Comparison of ENCODE assay signal across 9 mouse cellular contexts in the genomic region with DNA sequence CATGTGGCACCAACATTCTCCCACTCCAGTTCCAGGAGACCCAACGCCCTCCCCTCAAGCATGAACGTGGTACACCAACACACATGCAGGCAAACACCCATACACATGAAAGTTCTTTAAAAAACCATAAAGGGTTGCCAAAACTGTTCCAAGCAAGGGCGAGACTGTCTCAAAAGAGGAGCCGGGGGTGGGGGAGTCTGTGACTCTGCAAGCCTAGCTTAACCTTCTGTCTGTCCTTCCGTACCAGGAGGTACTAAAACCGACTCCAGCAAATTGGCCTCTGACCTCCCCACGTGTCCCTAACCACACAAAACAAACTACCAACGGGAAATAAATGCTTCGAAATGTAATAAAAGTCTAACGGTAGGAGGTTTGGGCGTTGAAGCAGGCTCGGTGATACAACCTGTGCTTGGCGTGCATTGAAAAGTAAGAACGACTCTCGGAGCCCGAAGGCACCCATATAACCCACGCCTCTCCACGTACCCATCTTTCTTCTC. TPM values are rescaled to one million over a fixed set of nuclear protein-coding genes. Genes with fewer than 3 reads are reported as not detected.
A peak's percentile ranks its signal among the peaks of the same experiment; 100 is the strongest.
DNase-seq lines count a peak whose midpoint lies in the region; ATAC-seq and TF ChIP-seq lines count a peak whose summit lies in the region.
"Had no signal": no experiment of that assay in that cellular context is flagged by ENCODE, and none has a peak within 500 bp of the region (broad histone marks: within the 10 kb centered on the region; RNA-seq: fewer than 3 reads in every experiment).

No protein-coding gene starts in this region.

- no peak for TF ChIP-seq EP300 in lung, postnatal 0 days (IDR thresholded peaks at IDR 0.05)

- H3K9me3 ChIP-seq in lung, postnatal 0 days (ENCODE audit: low read length): no peaks in the 10 kb centered on the region
- H3K9me3 ChIP-seq in hindbrain, embryonic 10.5 days: no peaks in the 10 kb centered on the region
- no peaks in the 10 kb centered on the region for H3K9me3 ChIP-seq in midbrain, embryonic 13.5 days

- no peak for TF ChIP-seq CTCF in lung, postnatal 0 days (IDR thresholded peaks at IDR 0.05)

- H3K4me1 ChIP-seq in lung, postnatal 0 days (ENCODE audit: insufficient read depth, low read depth, low read length): peaks cover 6% of the 10 kb centered on the region; the same call in 1 of the 2 replicates
- peaks cover 13% of the 10 kb centered on the region for H3K4me1 ChIP-seq in hindbrain, embryonic 10.5 days (replicated peaks)
- peaks cover 22% of the 10 kb centered on the region for H3K4me1 ChIP-seq in midbrain, embryonic 13.5 days (replicated peaks)

- DNase-seq in adrenal gland, adult (ENCODE audit: inconsistent age in 2 of 2, low spot score in 1 of 2): peak; percentile 29 to 76
- no peak for DNase-seq in adrenal gland, adult 8-10 months
- DNase-seq in lung, postnatal 0 days (ENCODE audit: low spot score): no peak
- DNase-seq in lung, postnatal 36 days: no peak
- peak; percentile 29 for DNase-seq in hindbrain, embryonic 10.5 days (ENCODE audit: low spot score)
- no peak for DNase-seq in frontal cortex, postnatal 25 days (ENCODE audit: low spot score in 2 of 2)
- DNase-seq in layer of hippocampus, adult 8-10 months (ENCODE audit: low spot score in 2 of 2): no peak

- H3K4me2 ChIP-seq in lung, postnatal 0 days (replicated peaks; ENCODE audit: low read depth, low read length): peak overlapping the region; percentile 63
- H3K4me2 ChIP-seq in midbrain, embryonic 13.5 days (replicated peaks): peak overlapping the region; percentile 88

- 0 out of 2 replicates have a peak, but pooled peaks cover under 1% of the 10 kb centered on the region for H3K36me3 ChIP-seq in lung, postnatal 0 days (ENCODE audit: insufficient read depth, low read length)
- peaks cover 55% of the 10 kb centered on the region for H3K36me3 ChIP-seq in hindbrain, embryonic 10.5 days
- peaks cover 33% of the 10 kb centered on the region for H3K36me3 ChIP-seq in midbrain, embryonic 13.5 days

- peak overlapping the region; percentile 80 for H3K4me3 ChIP-seq in lung, postnatal 0 days (ENCODE audit: low read depth, low read length)
- peak overlapping the region; percentile 84 for H3K4me3 ChIP-seq in hindbrain, embryonic 10.5 days
- H3K4me3 ChIP-seq in midbrain, embryonic 13.5 days (replicated peaks): peak overlapping the region; percentile 86

- no peak for ATAC-seq in lung, postnatal 0 days
- ATAC-seq in midbrain, embryonic 13.5 days: no peak

- H3K27ac ChIP-seq in lung, postnatal 0 days (ENCODE audit: low read length): peak overlapping the region; percentile 62
- H3K27ac ChIP-seq in hindbrain, embryonic 10.5 days: peak overlapping the region; percentile 100
- peak overlapping the region; percentile 99; the same call in 1 of the 2 replicates for H3K27ac ChIP-seq in midbrain, embryonic 13.5 days

- peak overlapping the region; percentile 89 for H3K9ac ChIP-seq in lung, postnatal 0 days (replicated peaks; ENCODE audit: low read depth)
- peak overlapping the region; percentile 92 for H3K9ac ChIP-seq in midbrain, embryonic 13.5 days (replicated peaks)

- no peaks in the 10 kb centered on the region for H3K27me3 ChIP-seq in lung, postnatal 0 days (replicated peaks; ENCODE audit: insufficient read depth, low read length)
- no peaks in the 10 kb centered on the region for H3K27me3 ChIP-seq in hindbrain, embryonic 10.5 days (ENCODE audit: insufficient read depth, poor library complexity, severe bottlenecking)
- H3K27me3 ChIP-seq in midbrain, embryonic 13.5 days: no peaks in the 10 kb centered on the region

- 1% methylated on average over 18 of the region's 18 CpGs for WGBS in lung, postnatal 0 days
- WGBS in hindbrain, embryonic 10.5 days: under 1% methylated on average over 18 of the region's 18 CpGs
- WGBS in midbrain, embryonic 13.5 days: under 1% methylated on average over 18 of the region's 18 CpGs

RNA-seq across cellular contexts. Expression of a gene that starts 1.0 kb away (rescaled TPM):
- 100 to 1,000 TPM in 2 of 4 experiments, 10 to 100 TPM in 2; 89.8 to 123 (median 106) TPM for total RNA-seq in adrenal gland, adult 8-10 months (2022)
- 50.4 and 56.0 TPM in 2 replicates for polyA plus RNA-seq in lung, postnatal 0 days (2015; fragmentation: Nextera tagmentation; extraction: Ambion mirVana)
- polyA plus RNA-seq in hindbrain, embryonic 10.5 days (2016; fragmentation: Nextera tagmentation; extraction: Ambion mirVana): 134 and 151 TPM in 2 replicates
- polyA plus RNA-seq in midbrain, embryonic 13.5 days (2015; fragmentation: Nextera tagmentation; extraction: Ambion mirVana): 149 and 152 TPM in 2 replicates
- total RNA-seq in layer of hippocampus, adult 8-10 months (2022): 10 to 100 TPM; 54.1 to 60.0 (median 57.2) TPM

RNA-seq across cellular contexts. Expression of a gene that starts 37.6 kb away (rescaled TPM):
- 10 to 100 TPM; 45.2 to 56.6 (median 46.5) TPM for total RNA-seq in adrenal gland, adult 8-10 months (2022)
- polyA plus RNA-seq in lung, postnatal 0 days (2015; fragmentation: Nextera tagmentation; extraction: Ambion mirVana): 31.0 and 32.2 TPM in 2 replicates
- 53.7 and 57.6 TPM in 2 replicates for polyA plus RNA-seq in hindbrain, embryonic 10.5 days (2016; fragmentation: Nextera tagmentation; extraction: Ambion mirVana)
- 72.7 and 75.1 TPM in 2 replicates for polyA plus RNA-seq in midbrain, embryonic 13.5 days (2015; fragmentation: Nextera tagmentation; extraction: Ambion mirVana)
- total RNA-seq in layer of hippocampus, adult 8-10 months (2022): 10 to 100 TPM; 37.3 to 43.8 (median 42.7) TPM

RNA-seq across cellular contexts. Expression of a gene that starts 37.7 kb away (rescaled TPM):
- not detected for total RNA-seq in adrenal gland, adult 8-10 months (2022)
- polyA plus RNA-seq in lung, postnatal 0 days (2015; fragmentation: Nextera tagmentation; extraction: Ambion mirVana): 0.31 TPM in 1 of 2 replicates, not detected in the other
- not detected in 2 replicates for polyA plus RNA-seq in hindbrain, embryonic 10.5 days (2016; fragmentation: Nextera tagmentation; extraction: Ambion mirVana)
- polyA plus RNA-seq in midbrain, embryonic 13.5 days (2015; fragmentation: Nextera tagmentation; extraction: Ambion mirVana): 0.67 TPM in 1 of 2 replicates, not detected in the other
- total RNA-seq in layer of hippocampus, adult 8-10 months (2022): not detected
- total RNA-seq: neutrophil, adult 5-6 weeks had no signal

RNA-seq across cellular contexts. Expression of a gene that starts 40.9 kb away (rescaled TPM):
- total RNA-seq in adrenal gland, adult 8-10 months (2022): not detected
- polyA plus RNA-seq in lung, postnatal 0 days (2015; fragmentation: Nextera tagmentation; extraction: Ambion mirVana): not detected in 2 replicates
- polyA plus RNA-seq in hindbrain, embryonic 10.5 days (2016; fragmentation: Nextera tagmentation; extraction: Ambion mirVana): not detected in 2 replicates
- polyA plus RNA-seq in midbrain, embryonic 13.5 days (2015; fragmentation: Nextera tagmentation; extraction: Ambion mirVana): not detected in 2 replicates
- total RNA-seq in layer of hippocampus, adult 8-10 months (2022): not detected
- total RNA-seq: neutrophil, adult 5-6 weeks had no signal

RNA-seq across cellular contexts. Expression of a gene that starts 50.6 kb away (rescaled TPM):
- not detected for total RNA-seq in adrenal gland, adult 8-10 months (2022)
- 0.31 and 3.3 TPM in 2 replicates for polyA plus RNA-seq in lung, postnatal 0 days (2015; fragmentation: Nextera tagmentation; extraction: Ambion mirVana)
- 0.22 and 0.48 TPM in 2 replicates for polyA plus RNA-seq in hindbrain, embryonic 10.5 days (2016; fragmentation: Nextera tagmentation; extraction: Ambion mirVana)
- polyA plus RNA-seq in midbrain, embryonic 13.5 days (2015; fragmentation: Nextera tagmentation; extraction: Ambion mirVana): not detected in 2 replicates
- total RNA-seq in layer of hippocampus, adult 8-10 months (2022): not detected
- total RNA-seq: neutrophil, adult 5-6 weeks had no signal

Comparison
In these comparisons a context has a peak if more than half of its experiments do, and no peak if none do; other contexts are left out.
1. DNase-seq: peak in adrenal gland, adult (2 of 2) and hindbrain, embryonic 10.5 days (single experiment); none in adrenal gland, adult 8-10 months (single experiment), lung, postnatal 0 days (single experiment), lung, postnatal 36 days (single experiment), frontal cortex, postnatal 25 days (0 of 2) and layer of hippocampus, adult 8-10 months (0 of 2).
2. Peak in every context shown above with its lines, with median percentiles within 50 percentile points of each other: H3K27ac ChIP-seq and H3K4me3 ChIP-seq.